Mouse (Mus musculus) kidney, postnatal 36 days (tissue): ENCODE data around the gene B430306N03Rik.

Experiments
- DNase-seq, 2 experiments: peaks; one replicate each; pipeline ENCODE4 v3.0.0; 2021 to 2022; ENCODE audit warnings: mixed read lengths in 2 of 2

B430306N03Rik gene

GRCm38 (mm10) chr17:48363421-48363965 is 47.6 kb downstream of the B430306N03Rik start:
- no peak for DNase-seq

GRCm38 (mm10) chr17:48365511-48366155 is 49.7 kb downstream of the B430306N03Rik start:
- DNase-seq, result no peak

GRCm38 (mm10) chr17:48366806-48367205 is 50.9 kb downstream of the B430306N03Rik start:
- DNase-seq, result no peak

DNA sequence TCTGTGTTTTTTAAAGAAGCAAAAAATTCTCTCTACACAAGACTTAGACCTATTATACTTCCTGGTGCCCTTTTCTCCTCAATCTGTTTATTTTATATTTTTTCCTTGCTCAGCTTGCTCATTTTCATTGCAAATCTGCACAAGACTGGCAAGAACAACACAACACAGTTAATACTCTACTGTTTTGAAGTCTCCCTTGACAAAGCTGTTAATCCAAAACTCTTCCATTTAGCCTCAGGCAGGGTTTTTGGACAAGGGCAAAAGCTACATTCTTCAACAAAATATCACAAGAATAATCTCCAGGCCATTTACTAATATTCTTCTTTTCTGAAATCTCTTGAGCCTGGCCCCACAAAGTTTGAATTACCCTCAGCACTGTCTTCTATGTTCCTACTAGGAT is 55.7 kb downstream of the B430306N03Rik start:
- peak in 1 of 2 experiments; percentile 9 for DNase-seq

DNA sequence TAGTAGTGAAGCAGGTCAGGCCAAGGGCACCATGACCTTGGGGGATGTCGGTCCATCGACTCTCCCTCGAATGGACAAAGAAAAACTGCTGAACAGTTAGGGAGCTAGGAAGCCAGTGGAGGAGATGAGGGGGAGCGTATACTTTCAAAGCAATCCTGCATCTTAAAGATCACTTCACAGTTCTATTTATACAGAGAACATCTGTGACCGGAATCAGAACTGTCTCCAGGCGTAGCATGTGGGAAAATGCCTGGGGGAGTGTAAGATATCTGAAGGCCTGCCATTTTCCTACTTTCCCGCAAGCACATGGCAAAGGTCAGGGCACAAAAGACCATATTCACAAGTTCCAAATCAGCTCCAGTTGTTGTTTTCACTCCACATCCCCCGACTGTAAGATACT is 57.0 kb downstream of the B430306N03Rik start:
- DNase-seq, result no peak

DNA sequence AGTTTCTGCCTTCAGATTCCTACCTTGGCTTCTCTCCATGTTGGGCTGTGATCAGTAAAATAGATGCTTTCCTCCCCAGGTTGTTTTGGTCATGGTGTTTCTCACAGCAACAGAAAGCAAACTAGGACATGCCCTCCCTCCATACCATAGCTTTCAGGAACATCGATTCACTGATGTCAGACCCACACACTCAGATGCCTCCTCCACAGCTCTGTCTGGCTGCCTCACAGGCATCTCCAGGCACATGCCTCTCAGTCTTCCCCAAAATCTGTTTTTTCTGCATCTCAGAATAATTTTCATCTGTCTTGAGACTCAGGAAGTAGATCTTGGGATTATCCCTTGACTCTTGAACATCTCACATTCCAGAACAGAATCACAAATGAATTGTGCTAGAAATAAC is 60.2 kb downstream of the B430306N03Rik start:
- DNase-seq, result no peak
